Mouse (Mus musculus): ENCODE measurements around the gene Ptges3. TPM values are rescaled to one million over a fixed set of nuclear protein-coding genes. Genes with fewer than 3 reads are reported as not detected.
"Not testable (repeated sequence)": the region's sequence is repeated elsewhere in the genome, so short reads cannot be mapped to it uniquely, and the experiment has no call there.

Ptges3 gene
- polyA plus RNA-seq, 1 experiment from 2014 or later = 646 TPM

- H3K36me3 ChIP-seq (ENCODE audit: control insufficient read depth, insufficient read depth, low read length) = peaks cover 26% of the 10 kb centered on the region
- H3K4me1 ChIP-seq (ENCODE audit: control insufficient read depth, insufficient read depth, low read length) = 0 out of 2 replicates have a peak, but pooled peaks cover 2% of the 10 kb centered on the region
- H3K4me3 ChIP-seq (ENCODE audit: low read depth, low read length) = peak within 1 kb of the TSS; percentile 99
- ATAC-seq (ENCODE audit: insufficient number of reproducible peaks, low FRiP score, low TSS enrichment, low read depth) (peak; percentile 97), DNase-seq (ENCODE audit: low spot score) (peak; percentile 95)
- WGBS = under 1% methylated on average over 34 of the region's 34 CpGs
- no peak within 1 kb of the TSS; the same call in 1 of the 2 replicates for H3K27ac ChIP-seq (replicated peaks; ENCODE audit: low read depth, low read length)
- H3K9ac ChIP-seq (ENCODE audit: low read length) = peak within 1 kb of the TSS; percentile 98
- peak within 1 kb of the TSS; percentile 85 for H3K4me2 ChIP-seq (ENCODE audit: low read depth, severe bottlenecking)
- H3K9me3 ChIP-seq (ENCODE audit: control insufficient read depth, low read length) = no peaks in the 10 kb centered on the region
- no peaks in the 10 kb centered on the region for H3K27me3 ChIP-seq (ENCODE audit: control insufficient read depth, insufficient read depth, low read length)
Observed at GRCm38 (mm10) chr10:128082880-128083421, 24.2 kb downstream of the Ptges3 start, which contains the start of gene Atp5b. Gene Atp5b (plus strand): TSS chr10:128083273.

GRCm38 (mm10) chr10:128083688-128084087 is 24.9 kb downstream of the Ptges3 start:
- ATAC-seq (ENCODE audit: insufficient number of reproducible peaks, low FRiP score, low TSS enrichment, low read depth) = no peak
- Histone ChIP-seq H3K36me3 (ENCODE audit: control insufficient read depth, insufficient read depth, low read length) (peaks cover 33% of the 10 kb centered on the region), H3K4me2 (ENCODE audit: low read depth, severe bottlenecking) (peak overlapping the region; percentile 85), H3K27ac (replicated peaks; ENCODE audit: low read depth, low read length) (no peak overlapping the region; the same call in 1 of the 2 replicates), H3K4me1 (ENCODE audit: control insufficient read depth, insufficient read depth, low read length) (0 out of 2 replicates have a peak, but pooled peaks cover 2% of the 10 kb centered on the region), H3K9ac (ENCODE audit: low read length) (peak overlapping the region; percentile 98), H3K27me3 (ENCODE audit: control insufficient read depth, insufficient read depth, low read length) (no peaks in the 10 kb centered on the region), H3K4me3 (ENCODE audit: low read depth, low read length) (peak overlapping the region; percentile 99), H3K9me3 (ENCODE audit: control insufficient read depth, low read length) (no peaks in the 10 kb centered on the region)
- WGBS = under 1% methylated on average over 22 of the region's 22 CpGs
- no peak for DNase-seq (ENCODE audit: low spot score)

GRCm38 (mm10) chr10:128084160-128084559 is 25.4 kb downstream of the Ptges3 start:
- Histone ChIP-seq H3K27ac (replicated peaks; ENCODE audit: low read depth, low read length) (no peak overlapping the region), H3K9me3 (ENCODE audit: control insufficient read depth, low read length) (no peaks in the 10 kb centered on the region), H3K36me3 (ENCODE audit: control insufficient read depth, insufficient read depth, low read length) (peaks cover 36% of the 10 kb centered on the region), H3K27me3 (ENCODE audit: control insufficient read depth, insufficient read depth, low read length) (no peaks in the 10 kb centered on the region), H3K4me1 (ENCODE audit: control insufficient read depth, insufficient read depth, low read length) (0 out of 2 replicates have a peak, but pooled peaks cover 2% of the 10 kb centered on the region), H3K9ac (ENCODE audit: low read length) (peak overlapping the region; percentile 98), H3K4me3 (ENCODE audit: low read depth, low read length) (peak overlapping the region; percentile 99), H3K4me2 (ENCODE audit: low read depth, severe bottlenecking) (peak overlapping the region; percentile 85)
- ATAC-seq (ENCODE audit: insufficient number of reproducible peaks, low FRiP score, low TSS enrichment, low read depth) (no peak), DNase-seq (ENCODE audit: low spot score) (no peak)
- WGBS = 2% methylated on average over 3 of the region's 3 CpGs

GRCm38 (mm10) chr10:128086391-128086790 is 27.6 kb downstream of the Ptges3 start:
- H3K4me1 ChIP-seq (ENCODE audit: control insufficient read depth, insufficient read depth, low read length) = peaks cover 9% of the 10 kb centered on the region
- no peaks in the 10 kb centered on the region for H3K9me3 ChIP-seq (ENCODE audit: control insufficient read depth, low read length)
- no peak overlapping the region for H3K4me2 ChIP-seq (ENCODE audit: low read depth, severe bottlenecking)
- no peak overlapping the region for H3K9ac ChIP-seq (ENCODE audit: low read length)
- H3K27me3 ChIP-seq (ENCODE audit: control insufficient read depth, insufficient read depth, low read length) = no peaks in the 10 kb centered on the region
- no peak for ATAC-seq (ENCODE audit: insufficient number of reproducible peaks, low FRiP score, low TSS enrichment, low read depth)
- H3K4me3 ChIP-seq (ENCODE audit: low read depth, low read length) = no peak overlapping the region
- no peak overlapping the region for H3K27ac ChIP-seq (replicated peaks; ENCODE audit: low read depth, low read length)
- DNase-seq (ENCODE audit: low spot score) = no peak
- H3K36me3 ChIP-seq (ENCODE audit: control insufficient read depth, insufficient read depth, low read length) = peaks cover 41% of the 10 kb centered on the region
- 85% methylated on average over 6 of the region's 6 CpGs for WGBS

- not testable (repeated sequence) for H3K27me3 ChIP-seq (ENCODE audit: control insufficient read depth, insufficient read depth, low read length); H3K9me3 ChIP-seq (ENCODE audit: control insufficient read depth, low read length); H3K4me3 ChIP-seq (ENCODE audit: low read depth, low read length); DNase-seq (ENCODE audit: low spot score); ATAC-seq (ENCODE audit: insufficient number of reproducible peaks, low FRiP score, low TSS enrichment, low read depth); H3K4me2 ChIP-seq (ENCODE audit: low read depth, severe bottlenecking); H3K27ac ChIP-seq (replicated peaks; ENCODE audit: low read depth, low read length); H3K9ac ChIP-seq (ENCODE audit: low read length)
- H3K4me1 ChIP-seq (ENCODE audit: control insufficient read depth, insufficient read depth, low read length) = peaks cover 14% of the 10 kb centered on the region
- WGBS = 92% methylated on average over 2 of the region's 2 CpGs
- H3K36me3 ChIP-seq (ENCODE audit: control insufficient read depth, insufficient read depth, low read length) = peaks cover 41% of the 10 kb centered on the region
Observed at GRCm38 (mm10) chr10:128087216-128087615, 28.5 kb downstream of the Ptges3 start.

GRCm38 (mm10) chr10:128088181-128088580 is 29.4 kb downstream of the Ptges3 start:
- H3K4me2 ChIP-seq (ENCODE audit: low read depth, severe bottlenecking) = no peak overlapping the region
- no peak overlapping the region for H3K27ac ChIP-seq (replicated peaks; ENCODE audit: low read depth, low read length)
- peaks cover 14% of the 10 kb centered on the region for H3K4me1 ChIP-seq (ENCODE audit: control insufficient read depth, insufficient read depth, low read length)
- H3K4me3 ChIP-seq (ENCODE audit: low read depth, low read length) = no peak overlapping the region
- peaks cover 41% of the 10 kb centered on the region for H3K36me3 ChIP-seq (ENCODE audit: control insufficient read depth, insufficient read depth, low read length)
- WGBS = 94% methylated on average over 5 of the region's 5 CpGs
- H3K27me3 ChIP-seq (ENCODE audit: control insufficient read depth, insufficient read depth, low read length) = no peaks in the 10 kb centered on the region
- H3K9me3 ChIP-seq (ENCODE audit: control insufficient read depth, low read length) = no peaks in the 10 kb centered on the region
- DNase-seq (ENCODE audit: low spot score) (no peak), ATAC-seq (ENCODE audit: insufficient number of reproducible peaks, low FRiP score, low TSS enrichment, low read depth) (no peak)
- H3K9ac ChIP-seq (ENCODE audit: low read length) = no peak overlapping the region

- no peak overlapping the region for H3K9ac ChIP-seq (ENCODE audit: low read length)
- ATAC-seq (ENCODE audit: insufficient number of reproducible peaks, low FRiP score, low TSS enrichment, low read depth) = no peak
- H3K27ac ChIP-seq (replicated peaks; ENCODE audit: low read depth, low read length) = no peak overlapping the region
- no peaks in the 10 kb centered on the region for H3K9me3 ChIP-seq (ENCODE audit: control insufficient read depth, low read length)
- H3K36me3 ChIP-seq (ENCODE audit: control insufficient read depth, insufficient read depth, low read length) = peaks cover 37% of the 10 kb centered on the region
- no peaks in the 10 kb centered on the region for H3K27me3 ChIP-seq (ENCODE audit: control insufficient read depth, insufficient read depth, low read length)
- DNase-seq (ENCODE audit: low spot score) = no peak
- no peak overlapping the region for H3K4me3 ChIP-seq (ENCODE audit: low read depth, low read length)
- WGBS = 70% methylated on average over 5 of the region's 5 CpGs
- no peak overlapping the region for H3K4me2 ChIP-seq (ENCODE audit: low read depth, severe bottlenecking)
- H3K4me1 ChIP-seq (ENCODE audit: control insufficient read depth, insufficient read depth, low read length) = peaks cover 19% of the 10 kb centered on the region
Observed at GRCm38 (mm10) chr10:128089842-128090241, 31.1 kb downstream of the Ptges3 start.

- WGBS = 7% methylated on average over 14 of the region's 14 CpGs
- H3K9me3 ChIP-seq (ENCODE audit: control insufficient read depth, low read length) = no peaks in the 10 kb centered on the region
- peak overlapping the region; percentile 88 for H3K4me2 ChIP-seq (ENCODE audit: low read depth, severe bottlenecking)
- peaks cover 27% of the 10 kb centered on the region for H3K36me3 ChIP-seq (ENCODE audit: control insufficient read depth, insufficient read depth, low read length)
- peak; percentile 32; the same call in 1 of the 2 replicates for ATAC-seq (ENCODE audit: insufficient number of reproducible peaks, low FRiP score, low TSS enrichment, low read depth)
- no peaks in the 10 kb centered on the region for H3K27me3 ChIP-seq (ENCODE audit: control insufficient read depth, insufficient read depth, low read length)
- DNase-seq (ENCODE audit: low spot score) = peak; percentile 94
- no peak overlapping the region for H3K27ac ChIP-seq (replicated peaks; ENCODE audit: low read depth, low read length)
- peaks cover 19% of the 10 kb centered on the region for H3K4me1 ChIP-seq (ENCODE audit: control insufficient read depth, insufficient read depth, low read length)
- peak overlapping the region; percentile 77 for H3K4me3 ChIP-seq (ENCODE audit: low read depth, low read length)
- H3K9ac ChIP-seq (ENCODE audit: low read length) = 0 out of 2 replicates have a peak overlapping the region, but pooled peaks have one; percentile 22
Observed at GRCm38 (mm10) chr10:128090651-128091563, 32.2 kb downstream of the Ptges3 start.

Measured in limb, embryonic 11.5 days (tissue).